Mouse (Mus musculus): ENCODE measurements around the gene Bcas1. TPM values are rescaled to one million over a fixed set of nuclear protein-coding genes. Genes with fewer than 3 reads are reported as not detected.

Gene Bcas1
- polyA plus RNA-seq (2015; fragmentation: Nextera tagmentation; extraction: Ambion mirVana), result 15.6 and 15.7 TPM in 2 replicates

DNA sequence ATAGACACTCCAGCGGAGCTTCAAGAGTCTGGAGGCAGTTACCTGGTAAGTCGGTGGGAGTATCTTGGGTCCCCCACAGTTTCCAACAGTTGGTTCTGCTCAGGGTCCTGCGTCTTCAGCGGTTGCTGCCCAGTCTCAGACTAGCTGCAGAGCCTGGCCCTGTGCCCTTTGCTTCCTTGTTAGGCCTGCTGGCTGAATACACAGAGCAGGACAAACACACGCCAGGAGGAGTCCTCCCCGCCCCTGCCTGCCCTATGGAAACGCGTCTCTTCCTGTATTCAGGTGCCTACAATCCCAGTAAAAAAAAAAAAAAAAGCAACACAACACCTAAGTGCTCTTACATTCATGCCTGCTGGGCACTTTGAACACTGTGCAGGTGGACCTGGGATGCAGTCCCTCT is at the start of gene Bcas1:
TSS of gene Bcas1 (minus strand) at position 142 of the 400 bp plus-strand sequence.
- 92% methylated on average over 8 of the region's 8 CpGs for WGBS
- ATAC-seq (ENCODE audit: low read depth), result no peak

DNA sequence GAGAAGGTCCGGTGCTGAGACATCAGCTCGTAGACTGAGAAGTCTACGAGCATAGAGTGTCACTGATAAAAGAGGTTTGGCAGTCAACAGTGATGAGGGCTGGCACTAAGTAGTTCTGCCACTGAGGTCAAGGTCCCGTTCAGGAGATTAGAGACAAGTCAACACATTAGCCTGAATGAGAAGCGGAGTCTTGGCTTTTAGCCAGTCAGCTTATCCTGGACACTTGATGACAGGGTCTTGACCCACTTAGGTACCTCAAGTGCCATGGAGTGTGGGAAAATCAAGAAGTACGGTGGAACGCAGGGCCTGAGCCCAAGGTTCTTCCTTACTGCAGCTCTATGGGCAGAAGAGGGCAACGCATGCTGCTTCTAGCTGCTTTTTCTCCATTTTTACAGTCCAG is 49.0 kb upstream of the Bcas1 start:
- 95% methylated on average over 8 of the region's 8 CpGs for WGBS

More for the DNA sequence above, at the start of gene Bcas1:
- Histone ChIP-seq H3K27ac (replicated peaks) (no peak within 1 kb of the TSS), H3K36me3 (no peaks in the 10 kb centered on the region), H3K27me3 (peaks cover 5% of the 10 kb centered on the region; the same call in 1 of the 2 replicates), H3K4me1 (replicated peaks) (0 out of 2 replicates have a peak, but pooled peaks cover 4% of the 10 kb centered on the region), H3K9ac (no peak within 1 kb of the TSS), H3K4me2 (no peak within 1 kb of the TSS), H3K9me3 (no peaks in the 10 kb centered on the region), H3K4me3 (no peak within 1 kb of the TSS)

DNA sequence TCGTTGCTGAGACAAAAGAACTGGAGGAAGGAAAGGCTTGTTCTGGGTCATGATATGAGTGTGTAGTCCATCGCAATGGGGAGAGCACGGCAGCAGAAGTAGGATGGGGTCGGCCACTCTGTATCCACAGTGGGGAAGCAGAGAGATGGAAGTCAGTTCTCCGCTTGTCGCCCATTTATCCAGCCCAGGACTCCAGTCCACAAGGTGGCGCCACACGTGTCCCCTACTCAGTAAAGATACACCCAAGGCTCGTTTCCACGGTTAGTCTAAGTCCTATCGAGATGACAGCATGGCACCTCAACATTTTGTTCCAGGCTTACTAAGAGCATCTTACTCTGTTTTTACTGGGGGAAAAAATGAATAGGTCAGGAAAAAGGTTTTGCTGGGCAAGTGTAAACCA is 48.6 kb upstream of the Bcas1 start:
- ATAC-seq (ENCODE audit: low read depth), result no peak
- no peaks in the 10 kb centered on the region for H3K9me3 ChIP-seq
- H3K27me3 ChIP-seq, result no peaks in the 10 kb centered on the region
- H3K4me1 ChIP-seq (replicated peaks), result no peaks in the 10 kb centered on the region
- no peak overlapping the region for H3K4me2 ChIP-seq
- WGBS, result 83% methylated on average over 11 of the region's 11 CpGs
- no peaks in the 10 kb centered on the region for H3K36me3 ChIP-seq
- H3K4me3 ChIP-seq, result no peak overlapping the region
- no peak overlapping the region for H3K27ac ChIP-seq (replicated peaks)
- H3K9ac ChIP-seq, result no peak overlapping the region

More for the DNA sequence above, 49.0 kb upstream of the Bcas1 start:
- no peaks in the 10 kb centered on the region for H3K9me3 ChIP-seq
- H3K27ac ChIP-seq (replicated peaks), result no peak overlapping the region
- H3K4me3 ChIP-seq, result no peak overlapping the region
- H3K36me3 ChIP-seq, result no peaks in the 10 kb centered on the region
- ATAC-seq (ENCODE audit: low read depth), result no peak
- no peak overlapping the region for H3K4me2 ChIP-seq
- H3K9ac ChIP-seq, result no peak overlapping the region
- no peaks in the 10 kb centered on the region for H3K27me3 ChIP-seq
- no peaks in the 10 kb centered on the region for H3K4me1 ChIP-seq (replicated peaks)

DNA sequence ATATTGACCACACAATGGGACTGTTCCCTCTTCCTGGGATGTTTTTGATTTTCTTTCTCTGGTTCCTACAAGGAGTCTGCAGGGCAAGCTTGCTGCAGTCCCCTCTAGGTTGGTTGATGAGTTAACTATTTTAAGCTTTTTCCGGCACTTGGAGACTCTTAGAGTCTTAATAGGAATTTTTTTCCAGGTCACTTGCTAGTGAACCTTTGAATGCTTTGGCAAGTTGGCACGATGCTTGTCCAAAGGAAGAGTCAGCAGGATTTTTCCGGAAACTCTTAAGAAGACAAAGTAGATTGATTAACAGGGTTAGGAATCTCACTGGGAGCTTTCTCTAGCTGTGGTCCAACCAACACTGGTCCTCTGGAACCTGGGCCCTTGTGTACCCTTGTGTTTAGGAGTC is 47.5 kb upstream of the Bcas1 start:
- Histone ChIP-seq H3K4me3 (no peak overlapping the region), H3K4me1 (replicated peaks) (0 out of 2 replicates have a peak, but pooled peaks cover 3% of the 10 kb centered on the region), H3K4me2 (no peak overlapping the region), H3K9ac (no peak overlapping the region), H3K9me3 (no peaks in the 10 kb centered on the region), H3K36me3 (no peaks in the 10 kb centered on the region), H3K27ac (replicated peaks) (no peak overlapping the region), H3K27me3 (0 out of 2 replicates have a peak, but pooled peaks cover 3% of the 10 kb centered on the region)
- 69% methylated on average over 3 of the region's 3 CpGs for WGBS
- ATAC-seq (ENCODE audit: low read depth), result no peak

DNA sequence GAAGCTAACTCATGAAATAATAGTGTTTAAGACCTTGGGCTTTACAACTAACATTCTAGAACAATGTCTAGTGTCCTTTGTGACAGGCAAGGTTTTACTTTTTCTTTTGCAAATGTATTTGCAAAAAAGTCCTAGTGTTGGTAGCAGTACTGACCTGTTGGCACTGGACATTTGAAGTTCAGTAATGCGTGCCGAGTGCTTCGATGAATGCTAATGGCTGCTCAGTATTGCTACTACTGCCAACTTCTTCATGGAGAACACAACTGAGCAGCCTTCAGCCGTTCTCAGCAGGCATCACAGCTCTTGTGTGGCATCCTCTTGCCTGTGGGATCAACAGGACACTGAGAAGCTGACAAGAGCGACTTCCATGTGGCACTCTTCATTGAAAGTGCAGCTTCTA is 46.5 kb upstream of the Bcas1 start:
- no peak overlapping the region for H3K4me3 ChIP-seq

DNA sequence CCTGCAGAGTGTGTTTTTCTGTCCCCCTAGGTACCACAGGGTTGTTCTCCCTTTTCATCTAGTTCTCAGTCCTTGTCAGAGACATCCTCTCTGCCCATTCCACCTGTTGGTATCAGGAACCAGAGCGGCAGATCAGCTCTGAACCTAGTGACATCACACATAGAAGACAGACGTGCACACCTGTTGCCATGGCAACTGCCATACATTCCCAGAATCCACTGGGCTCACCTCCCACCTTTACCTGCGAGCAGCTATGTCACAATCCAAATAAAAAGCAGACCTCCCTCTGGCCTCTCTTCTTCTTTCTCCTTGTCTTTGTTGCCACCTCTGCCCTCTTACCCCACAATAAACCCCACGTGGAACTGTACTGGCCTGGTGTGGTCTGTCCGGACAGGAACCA is 42.9 kb upstream of the Bcas1 start:
- 88% methylated on average over 5 of the region's 5 CpGs for WGBS
- H3K9ac ChIP-seq, result no peak overlapping the region
- 0 out of 2 replicates have a peak, but pooled peaks cover 4% of the 10 kb centered on the region for H3K27me3 ChIP-seq
- ATAC-seq (ENCODE audit: low read depth), result no peak
- H3K9me3 ChIP-seq, result no peaks in the 10 kb centered on the region
- no peaks in the 10 kb centered on the region for H3K36me3 ChIP-seq
- H3K27ac ChIP-seq (replicated peaks), result no peak overlapping the region
- no peak overlapping the region for H3K4me2 ChIP-seq
- peaks cover 16% of the 10 kb centered on the region for H3K4me1 ChIP-seq (replicated peaks)
- no peak overlapping the region for H3K4me3 ChIP-seq

More for the DNA sequence above, 46.5 kb upstream of the Bcas1 start:
- 93% methylated on average over 5 of the region's 5 CpGs for WGBS
- Histone ChIP-seq H3K27me3 (0 out of 2 replicates have a peak, but pooled peaks cover 4% of the 10 kb centered on the region), H3K9ac (no peak overlapping the region), H3K4me2 (no peak overlapping the region), H3K4me1 (replicated peaks) (peaks cover 13% of the 10 kb centered on the region), H3K27ac (replicated peaks) (no peak overlapping the region), H3K36me3 (no peaks in the 10 kb centered on the region), H3K9me3 (no peaks in the 10 kb centered on the region)
- ATAC-seq (ENCODE audit: low read depth), result no peak

DNA sequence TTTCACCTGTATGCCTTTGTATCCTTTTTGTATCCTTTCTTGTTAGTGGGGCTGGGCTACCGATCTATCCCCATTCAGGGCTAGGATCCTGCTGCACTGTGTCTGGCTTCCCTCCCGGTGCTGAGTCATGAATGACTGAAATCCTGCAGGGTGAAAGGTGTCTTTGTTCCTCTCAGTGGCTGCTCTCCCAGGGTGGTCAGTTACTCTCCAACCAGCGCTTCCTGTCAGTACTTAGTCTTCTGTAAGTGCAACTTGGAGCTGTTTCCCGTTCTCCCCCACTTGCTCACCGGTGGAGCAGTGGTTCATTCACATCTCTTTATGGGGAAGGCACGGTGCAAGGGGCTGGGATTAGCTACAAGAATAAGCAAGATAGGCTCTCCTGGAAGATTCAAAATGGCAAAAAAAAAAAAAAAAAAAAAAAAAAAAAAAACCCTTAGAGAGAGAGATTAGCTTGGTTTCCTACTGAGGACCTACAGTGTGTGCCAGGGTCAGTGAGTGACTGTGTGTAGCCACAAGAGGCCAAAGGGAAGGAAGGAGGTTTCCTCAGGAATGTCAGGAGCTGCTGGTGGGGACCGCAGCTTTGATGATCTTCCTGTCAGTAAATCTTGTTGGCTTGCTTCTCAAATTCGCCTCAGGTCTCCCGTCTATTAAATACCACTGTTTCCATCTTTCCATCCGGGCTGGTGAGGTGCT is 42.1 kb upstream of the Bcas1 start:
- Histone ChIP-seq H3K27me3 (0 out of 2 replicates have a peak, but pooled peaks cover 4% of the 10 kb centered on the region), H3K36me3 (no peaks in the 10 kb centered on the region), H3K4me2 (peak overlapping the region; percentile 16; the same call in 1 of the 2 replicates), H3K27ac (replicated peaks) (no peak overlapping the region), H3K9me3 (no peaks in the 10 kb centered on the region), H3K9ac (no peak overlapping the region), H3K4me3 (no peak overlapping the region), H3K4me1 (replicated peaks) (peaks cover 16% of the 10 kb centered on the region)
- 13% methylated on average over 10 of the region's 10 CpGs for WGBS
- ATAC-seq (ENCODE audit: low read depth), result peak; percentile 40; the same call in 1 of the 2 replicates

DNA sequence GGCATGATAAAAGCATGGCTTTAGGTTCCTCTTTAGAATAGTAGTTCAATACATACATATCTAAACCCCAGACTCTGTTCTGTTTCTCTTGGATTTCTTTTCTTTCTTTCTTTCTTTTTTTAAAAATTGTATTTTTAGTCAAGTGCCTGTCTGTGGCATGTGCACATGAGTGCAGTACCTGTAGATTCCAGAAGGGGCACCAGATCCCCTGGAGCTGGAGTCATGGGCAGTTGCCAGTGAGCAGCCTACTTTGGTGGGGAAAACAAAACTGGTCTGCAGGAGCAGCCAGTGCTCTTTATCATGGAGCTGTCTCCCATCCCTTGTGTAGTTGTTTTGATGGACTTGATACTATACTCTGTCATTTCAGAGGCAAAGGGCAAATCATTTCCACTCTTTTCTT is 40.4 kb upstream of the Bcas1 start:
- no peak for ATAC-seq (ENCODE audit: low read depth)
- Histone ChIP-seq H3K27ac (replicated peaks) (no peak overlapping the region), H3K27me3 (0 out of 2 replicates have a peak, but pooled peaks cover 4% of the 10 kb centered on the region), H3K9me3 (no peaks in the 10 kb centered on the region), H3K4me2 (no peak overlapping the region), H3K9ac (no peak overlapping the region), H3K4me3 (no peak overlapping the region), H3K4me1 (replicated peaks) (peaks cover 16% of the 10 kb centered on the region), H3K36me3 (no peaks in the 10 kb centered on the region)

DNA sequence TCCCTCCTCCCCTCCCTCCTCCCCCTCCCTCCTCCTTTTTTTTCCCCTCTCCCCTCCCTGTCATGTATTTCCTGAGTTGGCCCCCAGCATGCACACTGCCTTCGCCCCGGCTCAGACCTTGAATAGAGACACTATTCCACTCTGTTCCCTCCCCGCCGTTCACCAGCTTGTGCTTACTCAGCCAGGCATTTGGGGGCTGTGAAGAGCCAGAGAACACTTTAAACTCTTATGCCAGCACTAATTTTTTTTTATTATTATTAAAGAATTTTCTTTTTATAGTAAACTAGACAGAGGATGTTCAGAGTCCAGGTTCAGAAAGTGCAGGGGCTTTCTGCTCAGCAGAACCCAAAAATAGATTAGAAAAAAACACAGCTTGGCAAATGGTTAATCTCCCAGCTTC is 37.2 kb upstream of the Bcas1 start:
- Histone ChIP-seq H3K4me1 (replicated peaks) (peaks cover 13% of the 10 kb centered on the region), H3K27ac (replicated peaks) (no peak overlapping the region), H3K9ac (no peak overlapping the region), H3K4me2 (no peak overlapping the region), H3K9me3 (no peaks in the 10 kb centered on the region), H3K4me3 (no peak overlapping the region), H3K27me3 (peaks cover 3% of the 10 kb centered on the region; the same call in 1 of the 2 replicates), H3K36me3 (no peaks in the 10 kb centered on the region)
- 46% methylated on average over 4 of the region's 4 CpGs for WGBS
- no peak for ATAC-seq (ENCODE audit: low read depth)

DNA sequence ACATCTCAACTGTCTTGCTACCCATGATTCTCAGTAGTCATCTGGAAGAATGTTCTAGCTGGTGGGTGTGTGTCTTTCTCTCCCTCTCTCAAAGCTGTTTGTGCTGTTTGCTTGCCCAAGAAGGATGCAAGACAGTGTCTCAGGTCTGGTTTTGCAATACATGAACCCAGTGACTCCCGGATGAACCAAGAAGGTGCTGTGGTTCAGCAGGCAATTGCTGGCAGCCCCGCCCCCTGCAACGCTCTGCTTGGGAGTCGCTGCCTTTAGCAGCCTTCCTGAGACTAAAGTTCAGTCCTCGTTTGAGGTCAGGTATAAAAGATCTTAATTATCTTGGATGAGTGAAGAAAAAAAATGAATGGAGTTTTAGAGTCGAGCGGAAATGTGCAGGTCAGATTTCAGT is 34.0 kb upstream of the Bcas1 start:
- H3K9me3 ChIP-seq, result no peaks in the 10 kb centered on the region
- no peak for ATAC-seq (ENCODE audit: low read depth)
- no peak overlapping the region for H3K4me3 ChIP-seq
- H3K36me3 ChIP-seq, result no peaks in the 10 kb centered on the region
- peaks cover 3% of the 10 kb centered on the region; the same call in 1 of the 2 replicates for H3K27me3 ChIP-seq
- H3K27ac ChIP-seq (replicated peaks), result no peak overlapping the region
- no peak overlapping the region for H3K9ac ChIP-seq
- H3K4me1 ChIP-seq (replicated peaks), result 0 out of 2 replicates have a peak, but pooled peaks cover 4% of the 10 kb centered on the region
- 67% methylated on average over 7 of the region's 7 CpGs for WGBS
- H3K4me2 ChIP-seq, result no peak overlapping the region

DNA sequence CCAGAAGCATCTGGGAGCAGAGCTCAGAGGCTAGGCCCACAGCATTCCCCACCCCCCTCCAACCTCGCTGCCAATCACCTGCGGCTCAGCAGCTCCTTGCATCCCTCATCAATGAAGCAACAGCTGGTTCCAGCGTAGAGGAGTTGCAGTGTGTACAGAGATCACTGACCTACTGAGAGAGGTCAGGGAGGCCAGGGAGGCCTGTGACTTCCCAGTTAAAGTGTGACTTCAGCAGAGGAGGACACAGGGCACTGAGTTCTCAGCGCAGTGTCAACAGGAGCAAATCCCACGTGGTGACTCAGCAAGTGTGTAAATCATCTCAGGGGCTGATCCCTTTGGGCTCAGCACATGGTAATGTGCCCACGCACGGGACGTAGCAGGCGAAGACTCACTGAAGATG is 32.2 kb upstream of the Bcas1 start:
- Histone ChIP-seq H3K36me3 (no peaks in the 10 kb centered on the region), H3K27ac (replicated peaks) (no peak overlapping the region), H3K9me3 (no peaks in the 10 kb centered on the region), H3K4me1 (replicated peaks) (0 out of 2 replicates have a peak, but pooled peaks cover 4% of the 10 kb centered on the region), H3K9ac (no peak overlapping the region), H3K4me2 (no peak overlapping the region), H3K27me3 (peaks cover 3% of the 10 kb centered on the region; the same call in 1 of the 2 replicates), H3K4me3 (no peak overlapping the region)
- 30% methylated on average over 9 of the region's 9 CpGs for WGBS
- ATAC-seq (ENCODE audit: low read depth), result no peak

DNA sequence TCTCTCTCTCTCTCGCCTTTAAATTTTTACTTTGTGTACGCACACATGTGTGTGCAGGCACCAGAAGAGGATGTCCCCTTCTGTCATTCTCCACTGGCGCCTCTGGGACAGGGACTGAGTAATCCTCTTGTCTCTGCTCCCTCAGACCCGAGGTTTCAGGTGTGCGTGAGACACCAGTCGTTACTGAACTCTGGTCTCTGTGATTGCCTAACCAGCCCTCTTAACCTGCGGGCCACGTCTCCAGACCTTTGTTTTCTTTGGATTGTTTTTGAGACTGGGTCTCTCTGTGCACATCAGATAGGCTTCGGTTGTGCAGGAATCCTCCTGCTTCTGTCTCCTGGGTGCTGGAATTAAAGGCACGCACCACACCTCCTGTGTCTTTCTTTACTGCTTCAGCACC is 31.5 kb upstream of the Bcas1 start:
- peaks cover 3% of the 10 kb centered on the region; the same call in 1 of the 2 replicates for H3K27me3 ChIP-seq
- H3K9ac ChIP-seq, result no peak overlapping the region
- 76% methylated on average over 9 of the region's 10 CpGs for WGBS
- no peaks in the 10 kb centered on the region for H3K36me3 ChIP-seq
- 0 out of 2 replicates have a peak, but pooled peaks cover 4% of the 10 kb centered on the region for H3K4me1 ChIP-seq (replicated peaks)
- H3K4me2 ChIP-seq, result no peak overlapping the region
- no peak overlapping the region for H3K4me3 ChIP-seq
- no peak for ATAC-seq (ENCODE audit: low read depth)
- H3K9me3 ChIP-seq, result no peaks in the 10 kb centered on the region
- no peak overlapping the region for H3K27ac ChIP-seq (replicated peaks)

All from neural tube, embryonic 13.5 days (tissue).